Mouse (Mus musculus) limb, embryonic 14.5 days (tissue): ENCODE data around the gene Rpl10a. TPM values are rescaled to one million over a fixed set of nuclear protein-coding genes. Genes with fewer than 3 reads are reported as not detected.

ENCODE experiments used
- ATAC-seq: fragments of 200-750 bp; cut with Nextera tagmentation; 2 replicates; pipeline ENCODE4 v1.8.0; 2017; ENCODE audit warnings: low read depth, moderate number of reproducible peaks, moderate TSS enrichment; ENCODE audit not compliant: low FRiP score
- DNase-seq: peaks from one replicate; pipeline ENCODE4 v3.0.0-alpha.2; 2015; ENCODE audit warnings: low spot score
- H3K27ac ChIP-seq: fragments of 300-500 bp; sonication (generic); replicated peaks from 2 replicates; pipeline ENCODE4 v1.5.1; 2014; ENCODE audit warnings: low read depth, mild to moderate bottlenecking, low read length, moderate library complexity, mixed read lengths
- H3K27me3 ChIP-seq: fragments of 300-500 bp; sonication (generic); 2 replicates; pipeline ENCODE4 v1.6.1; 2014; ENCODE audit warnings: low read length, mixed read lengths; ENCODE audit not compliant: control insufficient read depth, insufficient read depth
- H3K36me3 ChIP-seq: fragments of 300-500 bp; sonication (generic); 2 replicates; pipeline ENCODE4 v1.6.1; 2014; ENCODE audit warnings: mild to moderate bottlenecking, low read length, moderate library complexity, mixed read lengths; ENCODE audit not compliant: control insufficient read depth, insufficient read depth
- H3K4me1 ChIP-seq: fragments of 300-500 bp; sonication (generic); 2 replicates; pipeline ENCODE4 v1.6.1; 2014; ENCODE audit warnings: antibody characterized with exemption, low read length, mixed read lengths; ENCODE audit not compliant: control insufficient read depth, insufficient read depth
- H3K4me2 ChIP-seq: fragments of 300-500 bp; sonication (generic); replicated peaks from 2 replicates; pipeline ENCODE4 v1.6.1; 2014; ENCODE audit warnings: low read depth, mild to moderate bottlenecking, low read length, moderate library complexity; ENCODE audit not compliant: severe bottlenecking
- H3K4me3 ChIP-seq: fragments of 300-500 bp; sonication (generic); replicated peaks from 2 replicates; pipeline ENCODE4 v1.5.1; 2014; ENCODE audit warnings: low read length
- H3K9ac ChIP-seq: fragments of 300-500 bp; sonication (generic); 2 replicates; pipeline ENCODE4 v1.6.1; 2014; ENCODE audit warnings: mild to moderate bottlenecking, low read depth, low read length, moderate library complexity; ENCODE audit not compliant: severe bottlenecking
- H3K9me3 ChIP-seq: fragments of 300-500 bp; sonication (generic); 2 replicates; pipeline ENCODE4 v1.6.1; 2016; ENCODE audit warnings: low read length; ENCODE audit not compliant: control insufficient read depth
- POLR2A ChIP-seq: fragments of 200-500 bp; IDR thresholded peaks from 2 replicates; pipeline ENCODE4 v1.8.0; 2012; ENCODE audit warnings: inconsistent platforms, mild to moderate bottlenecking, moderate library complexity, borderline replicate concordance; ENCODE audit not compliant: insufficient read depth, insufficient read length; ENCODE audit errors: extremely low read depth
- WGBS: fragments of 180-500 bp; shearing (Covaris S2); extraction: QIAGEN DNeasy Blood & Tissue Kit; methylation state at CpG from one replicate; pipeline ENCODE4 v1.1.7; 2014; 5-methylcytosine and 5-hydroxymethylcytosine counted together
- polyA plus RNA-seq, 2 experiments: library from polyadenylated mRNA; depleted of rRNA in 1 of 2; stranded (reverse) in 1 of 2; unstranded in 1 of 2; fragments of >200 nt; fragmentation: Nextera tagmentation in 1 of 2; extraction: Ambion mirVana in 1 of 2; gene quantifications; 2 replicates each; pipeline versions ENCODE4 v1.2.1 to v1.2.3; 2012 to 2014

The Rpl10a gene
- polyA plus RNA-seq, 2 experiments: 905 to 4,469 TPM

GRCm38 (mm10) chr17:28345882-28346281 lies 17.6 kb downstream of the Rpl10a start:
- Histone ChIP-seq H3K27me3 (no peaks in the 10 kb centered on the region), H3K9ac (peak overlapping the region; percentile 40), H3K9me3 (no peaks in the 10 kb centered on the region), H3K27ac (peak overlapping the region; percentile 85), H3K4me2 (peak overlapping the region; percentile 53), H3K4me3 (peak overlapping the region; percentile 22), H3K36me3 (peaks cover 2% of the 10 kb centered on the region; the same call in 1 of the 2 replicates), H3K4me1 (peaks cover 61% of the 10 kb centered on the region)
- ATAC-seq: no peak
- DNase-seq: peak; percentile 82
- TF ChIP-seq POLR2A: no peak
- 4% methylated on average over 10 of the region's 10 CpGs for WGBS

- 0 out of 2 replicates have a peak overlapping the region, but pooled peaks have one; percentile 2 for H3K9ac ChIP-seq
- H3K27ac ChIP-seq: no peak overlapping the region
- WGBS: 81% methylated on average over 10 of the region's 10 CpGs
- TF ChIP-seq POLR2A: no peak
- H3K4me1 ChIP-seq: peaks cover 58% of the 10 kb centered on the region
- H3K9me3 ChIP-seq: no peaks in the 10 kb centered on the region
- no peaks in the 10 kb centered on the region for H3K36me3 ChIP-seq
- DNase-seq: no peak
- H3K27me3 ChIP-seq: no peaks in the 10 kb centered on the region
- no peak for ATAC-seq
- H3K4me3 ChIP-seq: no peak overlapping the region
- no peak overlapping the region for H3K4me2 ChIP-seq
These were observed 19.1 kb downstream of the Rpl10a start for GRCm38 (mm10) chr17:28347327-28347726.

- no peak for ATAC-seq
- peak overlapping the region; percentile 90 for H3K9ac ChIP-seq
- 50% methylated on average over 6 of the region's 6 CpGs for WGBS
- no peaks in the 10 kb centered on the region for H3K9me3 ChIP-seq
- no peak for TF ChIP-seq POLR2A
- no peaks in the 10 kb centered on the region for H3K27me3 ChIP-seq
- peaks cover 58% of the 10 kb centered on the region for H3K4me1 ChIP-seq
- no peaks in the 10 kb centered on the region for H3K36me3 ChIP-seq
- H3K27ac ChIP-seq: 0 out of 2 replicates have a peak overlapping the region, but pooled peaks have one; percentile 26
- peak overlapping the region; percentile 93 for H3K4me3 ChIP-seq
- peak overlapping the region; percentile 93 for H3K4me2 ChIP-seq
- DNase-seq: no peak
These were observed 19.9 kb downstream of the Rpl10a start for GRCm38 (mm10) chr17:28348211-28348610.

- peak overlapping the region; percentile 95 for H3K27ac ChIP-seq
These were observed 21.1 kb downstream of the Rpl10a start for GRCm38 (mm10) chr17:28349264-28349880.

GRCm38 (mm10) chr17:28349901-28350465 lies 21.7 kb downstream of the Rpl10a start:
- H3K4me3 ChIP-seq: peak overlapping the region; percentile 93
- TF ChIP-seq POLR2A: no peak
- WGBS: 0% methylated on average over 24 of the region's 54 CpGs
- peak overlapping the region; percentile 93 for H3K4me2 ChIP-seq
- H3K9ac ChIP-seq: peak overlapping the region; percentile 90
- H3K9me3 ChIP-seq: no peaks in the 10 kb centered on the region
- no peaks in the 10 kb centered on the region for H3K36me3 ChIP-seq
- no peaks in the 10 kb centered on the region for H3K27me3 ChIP-seq
- H3K4me1 ChIP-seq: peaks cover 45% of the 10 kb centered on the region
- DNase-seq: no peak
- ATAC-seq: peak; percentile 28
- peak overlapping the region; percentile 95 for H3K27ac ChIP-seq

More at GRCm38 (mm10) chr17:28349264-28349880, 21.1 kb downstream of the Rpl10a start:
- H3K9me3 ChIP-seq: no peaks in the 10 kb centered on the region
- peak overlapping the region; percentile 90 for H3K9ac ChIP-seq
- H3K4me2 ChIP-seq: peak overlapping the region; percentile 93
- ATAC-seq (no peak), DNase-seq (no peak)
- H3K36me3 ChIP-seq: no peaks in the 10 kb centered on the region
- no peaks in the 10 kb centered on the region for H3K27me3 ChIP-seq
- no peak for TF ChIP-seq POLR2A
- peak overlapping the region; percentile 93 for H3K4me3 ChIP-seq
- WGBS: 2% methylated on average over 11 of the region's 13 CpGs
- H3K4me1 ChIP-seq: peaks cover 51% of the 10 kb centered on the region
